In the genomic region with DNA sequence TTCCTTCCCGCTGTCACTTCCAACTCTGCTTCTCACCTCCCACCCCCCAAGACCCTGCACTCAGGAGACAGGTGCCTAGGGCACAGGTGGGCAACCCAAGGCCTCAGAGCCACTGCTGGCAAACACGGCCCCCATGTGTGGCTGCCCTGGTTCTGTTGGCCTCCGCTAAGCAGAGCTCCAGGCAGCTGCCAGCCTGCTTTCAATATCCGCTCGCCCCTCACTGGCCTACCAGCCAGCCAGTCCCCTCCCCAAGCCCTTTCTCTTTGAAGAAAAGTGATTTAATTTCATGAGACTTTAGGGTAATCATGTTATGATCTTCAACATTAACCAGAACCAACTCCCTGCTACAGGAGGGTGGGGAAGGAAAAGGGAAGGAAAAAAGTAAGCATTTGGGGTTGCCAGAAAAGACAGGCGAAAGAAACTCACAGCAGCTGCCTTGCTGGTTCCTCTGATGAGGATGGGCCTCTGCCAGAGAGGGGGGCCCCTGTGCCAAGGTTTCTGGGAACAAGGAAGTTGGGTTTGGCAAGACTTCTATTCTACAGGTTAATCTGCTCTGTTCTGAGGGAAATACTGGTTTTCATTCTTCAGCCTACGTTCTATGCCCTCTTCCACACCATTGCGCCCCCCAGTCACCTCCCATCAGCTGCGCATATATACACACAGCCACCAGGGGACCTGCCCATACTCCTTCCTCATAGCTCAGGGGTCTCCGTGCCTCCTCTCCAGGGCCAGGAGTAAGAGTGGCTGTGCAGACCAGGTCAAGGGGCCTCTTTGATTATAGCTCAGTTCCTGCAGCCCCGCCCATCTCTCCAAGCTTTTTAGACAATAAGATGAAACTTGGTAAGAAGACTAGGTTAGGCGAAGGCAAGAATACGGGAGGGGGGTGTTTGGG, we compare ENCODE assay signal across 9 mouse cellular contexts. TPM values are rescaled to one million over a fixed set of nuclear protein-coding genes. Genes with fewer than 3 reads are reported as not detected.
A peak's percentile ranks its signal among the peaks of the same experiment; 100 is the strongest.
DNase-seq lines count a peak whose midpoint lies in the region; ATAC-seq and TF ChIP-seq lines count a peak whose summit lies in the region.
"Had no signal": no experiment of that assay in that cellular context is flagged by ENCODE, and none has a peak within 500 bp of the region (broad histone marks: within the 10 kb centered on the region; RNA-seq: fewer than 3 reads in every experiment).

No protein-coding gene starts in this region.

- WGBS in forebrain, postnatal 0 days, result 54% methylated on average over 13 of the region's 13 CpGs
- WGBS in hindbrain, postnatal 0 days, result 56% methylated on average over 13 of the region's 13 CpGs

- H3K36me3 ChIP-seq in forebrain, postnatal 0 days (ENCODE audit: insufficient read depth), result no peaks in the 10 kb centered on the region
- H3K36me3 ChIP-seq in hindbrain, postnatal 0 days (ENCODE audit: insufficient read depth, low read length), result no peaks in the 10 kb centered on the region
- H3K36me3 ChIP-seq: midbrain, embryonic 12.5 days had no signal

- peak; percentile 46; the same call in 1 of the 2 replicates for TF ChIP-seq CTCF in forebrain, postnatal 0 days (IDR thresholded peaks at IDR 0.05; ENCODE audit: low read depth)
- peak; percentile 58 for TF ChIP-seq CTCF in hindbrain, postnatal 0 days (IDR thresholded peaks at IDR 0.05; ENCODE audit: low read depth)

- no peak overlapping the region for H3K4me3 ChIP-seq in forebrain, postnatal 0 days (ENCODE audit: low read depth, low read length)
- H3K4me3 ChIP-seq in hindbrain, postnatal 0 days (ENCODE audit: low read length), result no peak overlapping the region
- H3K4me3 ChIP-seq: midbrain, embryonic 12.5 days had no signal

- no peaks in the 10 kb centered on the region for H3K27me3 ChIP-seq in forebrain, postnatal 0 days (ENCODE audit: insufficient read depth, low read length)
- no peaks in the 10 kb centered on the region for H3K27me3 ChIP-seq in hindbrain, postnatal 0 days (ENCODE audit: insufficient read depth, low read length)
- H3K27me3 ChIP-seq: midbrain, embryonic 12.5 days had no signal

- peak; percentile 47; the same call in 1 of the 2 replicates for ATAC-seq in forebrain, postnatal 0 days
- peak; percentile 51 for ATAC-seq in hindbrain, postnatal 0 days

- H3K4me2 ChIP-seq in forebrain, postnatal 0 days (ENCODE audit: low read depth), result no peak overlapping the region
- no peak overlapping the region for H3K4me2 ChIP-seq in hindbrain, postnatal 0 days (ENCODE audit: low read depth, low read length)
- H3K4me2 ChIP-seq: midbrain, embryonic 12.5 days had no signal

- peaks cover 9% of the 10 kb centered on the region for H3K4me1 ChIP-seq in forebrain, postnatal 0 days (ENCODE audit: insufficient read depth)
- peaks cover 7% of the 10 kb centered on the region; the same call in 1 of the 2 replicates for H3K4me1 ChIP-seq in hindbrain, postnatal 0 days (ENCODE audit: insufficient read depth, low read length)

- DNase-seq in kidney, postnatal 36 days, result peak; percentile 37 to 54
- no peak for DNase-seq in kidney, adult 8-10 months
- DNase-seq in adipocyte (ENCODE audit: low spot score), result peak; percentile 5
- DNase-seq in forebrain, postnatal 0 days, result peak; percentile 70
- peak; percentile 63 for DNase-seq in hindbrain, postnatal 0 days (ENCODE audit: low spot score)
- DNase-seq in right cerebral cortex, adult 2 months (ENCODE audit: low spot score in 2 of 2), result peak; percentile 30 to 39
- DNase-seq in cerebellum, adult 8-10 months, result no peak
- DNase-seq in kidney, postnatal 14 days, result no peak

- no peaks in the 10 kb centered on the region for H3K9me3 ChIP-seq in forebrain, postnatal 0 days (ENCODE audit: low read length)
- no peaks in the 10 kb centered on the region for H3K9me3 ChIP-seq in hindbrain, postnatal 0 days (ENCODE audit: low read length)
- H3K9me3 ChIP-seq: midbrain, embryonic 12.5 days had no signal

- H3K27ac ChIP-seq in forebrain, postnatal 0 days (ENCODE audit: low read depth, low read length), result no peak overlapping the region
- peak overlapping the region; percentile 36; the same call in 1 of the 2 replicates for H3K27ac ChIP-seq in hindbrain, postnatal 0 days
- H3K27ac ChIP-seq: midbrain, embryonic 12.5 days had no signal

- H3K9ac ChIP-seq in forebrain, postnatal 0 days, result no peak overlapping the region
- no peak overlapping the region for H3K9ac ChIP-seq in hindbrain, postnatal 0 days (replicated peaks; ENCODE audit: low read length)
- H3K9ac ChIP-seq: midbrain, embryonic 12.5 days had no signal

RNA-seq across cellular contexts. Expression of gene Ntn1, which starts 59.3 kb away (rescaled TPM):
- 22.9 and 35.5 TPM in 2 replicates for total RNA-seq in forebrain, postnatal 0 days (2014; rRNA removed)
- polyA plus RNA-seq in forebrain, postnatal 0 days (2015; fragmentation: Nextera tagmentation; extraction: Ambion mirVana), result 4.0 and 6.0 TPM in 2 replicates
- total RNA-seq in hindbrain, postnatal 0 days (2014; rRNA removed), result 81.7 and 101 TPM in 2 replicates
- polyA plus RNA-seq in hindbrain, postnatal 0 days (2015; fragmentation: Nextera tagmentation; extraction: Ambion mirVana), result 13.8 and 14.3 TPM in 2 replicates

Comparison
In these comparisons a context has a peak if more than half of its experiments do, and no peak if none do; other contexts are left out.
1. DNase-seq: peak in kidney, postnatal 36 days (2 of 2), adipocyte (single experiment), forebrain, postnatal 0 days (single experiment), hindbrain, postnatal 0 days (single experiment) and right cerebral cortex, adult 2 months (2 of 2); none in kidney, adult 8-10 months (0 of 2), cerebellum, adult 8-10 months (single experiment) and kidney, postnatal 14 days (single experiment).